Mouse (Mus musculus) spleen, postnatal 36 days (tissue): ENCODE results near the gene Atp6v1g2.
"Not testable (repeated sequence)": the region's sequence is repeated elsewhere in the genome, so short reads cannot be mapped to it uniquely, and the experiment has no call there.

Experiments used
- DNase-seq, 2 experiments: peaks; one replicate each; pipeline ENCODE4 v3.0.0; 2022; ENCODE audit warnings: low spot score in 2 of 2, mixed read lengths in 1 of 2

Gene Atp6v1g2

DNA sequence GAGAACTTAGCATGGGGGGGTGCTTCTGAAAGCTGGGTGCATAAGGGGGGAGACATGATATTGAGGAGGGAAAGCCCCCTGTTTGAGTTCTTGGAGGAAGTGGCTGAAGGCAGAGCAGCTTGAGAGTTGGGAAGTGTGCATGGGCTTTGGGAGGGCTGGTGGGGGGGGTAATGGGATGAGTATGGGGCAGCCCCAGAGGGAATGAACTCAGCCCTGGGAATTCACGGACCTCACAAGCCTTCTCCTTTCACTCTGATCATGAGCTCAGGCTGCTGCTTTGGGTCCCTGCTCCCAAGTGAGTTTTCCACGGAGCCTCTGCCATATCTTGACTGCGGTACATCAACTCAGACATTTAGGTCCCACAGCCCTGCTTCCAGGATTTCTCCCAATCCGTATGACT lies 31.0 kb upstream of the Atp6v1g2 start:
- no peak for DNase-seq

DNA sequence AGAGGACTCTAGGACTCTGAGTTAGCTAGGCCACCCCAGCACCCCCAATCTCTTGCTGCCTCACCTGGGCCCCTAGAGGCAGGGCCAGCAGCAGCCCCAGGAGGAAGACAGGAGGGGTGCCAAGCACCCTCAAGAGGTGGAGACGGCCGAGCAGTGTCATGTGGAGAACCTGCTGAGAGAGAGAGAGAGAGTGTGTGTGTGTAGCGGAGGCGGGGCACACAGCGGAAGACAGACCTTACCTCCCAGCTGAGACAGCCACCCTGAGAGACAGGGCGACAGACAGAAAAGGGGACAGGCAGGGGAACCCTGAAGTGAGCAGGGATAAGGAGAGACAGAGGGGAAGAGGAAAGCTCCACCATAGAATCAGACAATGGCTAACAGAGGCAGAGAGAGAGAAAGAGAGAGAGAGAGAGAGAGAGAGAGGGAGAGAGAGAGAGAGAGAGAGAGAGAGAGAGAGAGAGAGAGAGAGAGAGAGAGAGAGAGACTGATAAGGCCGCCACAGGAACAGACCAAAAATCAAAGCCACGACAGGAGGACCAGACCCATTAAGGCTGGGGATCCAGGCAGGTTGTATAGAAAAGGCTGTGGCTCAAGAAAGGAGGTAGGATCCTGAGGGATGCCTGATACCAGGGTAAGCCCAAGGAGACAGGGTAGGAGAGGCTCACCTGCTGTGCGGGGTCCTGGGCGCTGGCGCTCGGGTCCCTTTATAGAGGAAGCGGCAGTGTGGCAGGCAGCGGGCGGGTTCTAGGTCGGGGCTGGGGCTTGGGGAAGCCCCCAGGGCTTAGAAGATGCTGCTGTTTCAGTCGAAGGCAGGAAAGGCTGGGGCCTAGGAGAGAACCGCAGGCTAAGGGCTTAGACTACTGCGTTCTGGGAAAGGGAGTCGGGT lies 28.7 kb upstream of the Atp6v1g2 start, which contains the start of gene Lta:
TSS of gene Lta (minus strand) at position 858 of the 886 bp plus-strand sequence.
- DNase-seq = peak; percentile 85 to 87

DNA sequence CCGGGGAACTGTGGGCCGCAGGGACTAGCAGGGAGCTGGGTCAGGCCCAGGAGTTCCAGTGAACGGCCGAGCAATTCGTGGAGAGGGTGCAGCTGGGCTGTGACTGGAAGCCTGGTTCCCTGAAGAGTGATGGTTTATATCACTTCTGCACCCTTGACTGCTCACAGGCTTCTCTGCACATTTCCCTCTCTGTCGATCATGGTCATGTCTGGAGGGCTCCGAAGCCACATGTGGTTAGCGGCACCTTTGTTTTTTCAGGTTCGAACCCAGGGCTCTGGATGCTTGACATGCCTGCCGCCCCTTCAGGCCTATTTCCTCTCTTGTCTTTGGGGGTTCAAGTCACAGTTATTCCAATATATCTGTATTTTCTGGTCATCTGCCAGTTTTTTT lies 28.1 kb upstream of the Atp6v1g2 start:
- DNase-seq = peak; percentile 58 to 67

DNA sequence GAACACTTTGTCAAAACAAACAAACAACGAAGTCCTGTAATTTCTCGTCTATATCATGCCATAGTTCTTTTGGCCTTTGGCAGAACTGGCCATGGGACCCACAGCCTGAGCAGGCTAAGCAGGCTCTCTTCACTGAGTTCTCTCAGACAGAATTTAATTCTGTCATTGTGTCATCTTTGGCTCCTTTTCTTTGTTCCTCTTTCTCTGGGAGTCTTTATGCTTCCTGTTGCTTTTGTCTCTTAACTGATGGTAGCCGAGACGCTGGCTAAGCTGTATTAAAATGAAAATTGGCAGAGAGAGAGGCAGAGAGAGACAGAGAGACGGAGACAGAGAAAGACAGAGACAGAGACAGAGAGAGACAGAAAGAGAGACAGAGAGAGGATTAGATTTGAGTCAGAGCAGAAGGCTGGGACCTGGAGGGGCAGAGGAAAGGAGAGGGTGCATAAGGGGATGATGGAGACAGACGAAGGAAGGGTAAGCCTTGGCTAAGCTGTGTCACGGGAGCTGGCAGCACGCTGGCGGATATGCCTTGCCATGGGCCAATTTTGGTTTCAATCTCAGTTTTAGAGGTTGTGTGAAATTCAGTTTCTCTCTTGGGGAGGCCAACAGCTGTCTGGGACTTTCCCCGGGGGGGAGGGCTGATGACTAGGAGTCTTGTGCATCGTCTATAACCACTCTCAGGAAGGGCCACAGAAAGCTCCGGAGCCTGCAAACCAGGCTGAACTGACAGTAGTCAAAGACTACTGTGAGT lies 23.5 kb upstream of the Atp6v1g2 start:
- peak; percentile 86 to 89 for DNase-seq

DNA sequence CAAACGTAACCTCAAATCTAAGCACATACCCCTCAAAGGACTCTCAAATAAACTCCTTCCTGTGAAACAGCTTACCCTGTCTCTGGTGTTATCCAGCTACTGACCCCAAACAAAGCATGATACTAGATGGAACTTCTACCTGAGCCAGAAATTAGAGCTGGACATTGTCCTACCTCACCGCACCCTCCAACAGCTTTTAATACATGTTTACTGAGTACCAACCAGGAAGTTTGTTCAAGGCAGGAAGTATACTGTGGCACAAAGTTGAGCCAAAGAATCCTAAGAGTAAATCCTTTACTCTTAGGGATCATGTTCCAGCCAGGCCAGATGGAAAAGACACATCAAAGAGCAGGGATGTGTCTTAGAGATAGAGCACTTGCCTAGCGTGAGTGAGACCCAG lies 22.9 kb upstream of the Atp6v1g2 start:
- DNase-seq = no peak

DNA sequence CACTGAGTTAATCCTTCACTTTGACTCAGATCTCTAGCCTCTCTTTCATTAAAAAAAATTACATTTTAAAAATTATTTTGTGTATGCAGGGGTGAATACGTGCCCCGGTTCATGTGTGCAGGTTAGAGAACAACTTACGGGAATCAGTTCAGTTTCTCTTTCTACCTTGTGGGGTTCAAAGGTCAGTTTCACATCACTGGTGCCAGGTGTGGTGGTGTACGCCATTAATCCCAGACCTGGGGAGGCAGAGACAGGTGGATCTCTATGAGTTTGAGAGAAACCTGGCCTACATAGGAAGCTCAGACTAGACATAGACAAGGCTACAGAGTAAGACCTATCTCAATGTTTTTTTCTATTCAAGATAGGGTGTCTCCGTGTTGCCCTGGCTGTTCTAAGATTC lies 20.4 kb upstream of the Atp6v1g2 start:
- DNase-seq = no peak

DNA sequence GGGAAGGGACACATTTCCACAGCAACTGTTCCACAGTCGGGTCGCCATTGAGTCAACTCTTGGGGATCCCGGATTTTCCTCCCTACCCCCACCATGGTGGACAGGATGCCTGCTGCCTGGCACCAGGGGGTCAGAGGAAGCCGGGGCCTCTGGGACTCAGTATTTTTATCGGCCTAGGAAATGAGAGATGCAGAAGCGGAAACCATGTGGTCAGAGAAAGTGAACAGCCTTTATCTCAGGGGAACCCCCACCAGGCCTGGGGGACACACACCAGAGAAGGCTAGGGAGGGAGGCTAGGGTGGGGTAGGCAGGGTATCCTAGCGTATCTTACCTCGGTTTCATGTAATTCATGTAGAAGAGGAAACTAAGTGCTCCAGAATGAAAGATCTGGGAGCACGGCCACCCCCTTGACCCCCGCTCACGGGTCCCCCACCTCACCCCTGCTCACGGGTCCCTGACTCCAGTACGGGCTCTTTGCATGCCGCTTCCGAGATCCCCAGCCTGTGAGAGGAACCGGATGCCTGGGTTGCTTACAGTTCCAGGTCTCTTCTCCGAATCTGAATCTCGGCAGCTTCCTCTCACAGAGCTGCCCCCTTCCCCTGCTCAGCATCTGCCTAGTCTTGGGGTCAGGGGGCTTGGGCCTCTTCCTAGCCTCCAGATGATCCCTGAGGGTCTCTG lies 14.8 kb upstream of the Atp6v1g2 start:
- DNase-seq = peak; percentile 90

DNA sequence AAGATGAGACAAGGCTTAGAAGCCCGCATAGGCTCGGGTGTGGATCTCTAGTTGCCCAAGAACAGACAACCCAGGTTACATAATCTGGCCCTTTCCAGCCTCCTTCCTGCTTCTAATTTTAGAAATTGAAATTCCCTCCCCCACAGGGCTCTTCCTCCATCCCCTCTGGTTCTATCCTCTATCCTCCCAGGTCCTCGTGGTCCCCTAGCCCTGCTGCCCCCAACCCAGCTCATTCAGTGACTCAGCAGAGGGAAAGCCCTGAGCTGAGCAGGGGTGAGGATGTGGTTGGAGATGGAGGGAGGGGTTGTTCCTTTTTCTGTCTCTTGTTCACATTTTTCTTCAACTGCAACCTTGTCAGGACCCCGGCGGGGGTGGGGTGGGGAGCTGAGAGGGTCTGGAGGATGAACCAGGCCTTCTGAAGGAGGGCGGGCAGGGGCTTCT lies 13.8 kb upstream of the Atp6v1g2 start:
- peak; percentile 66 to 70 for DNase-seq

DNA sequence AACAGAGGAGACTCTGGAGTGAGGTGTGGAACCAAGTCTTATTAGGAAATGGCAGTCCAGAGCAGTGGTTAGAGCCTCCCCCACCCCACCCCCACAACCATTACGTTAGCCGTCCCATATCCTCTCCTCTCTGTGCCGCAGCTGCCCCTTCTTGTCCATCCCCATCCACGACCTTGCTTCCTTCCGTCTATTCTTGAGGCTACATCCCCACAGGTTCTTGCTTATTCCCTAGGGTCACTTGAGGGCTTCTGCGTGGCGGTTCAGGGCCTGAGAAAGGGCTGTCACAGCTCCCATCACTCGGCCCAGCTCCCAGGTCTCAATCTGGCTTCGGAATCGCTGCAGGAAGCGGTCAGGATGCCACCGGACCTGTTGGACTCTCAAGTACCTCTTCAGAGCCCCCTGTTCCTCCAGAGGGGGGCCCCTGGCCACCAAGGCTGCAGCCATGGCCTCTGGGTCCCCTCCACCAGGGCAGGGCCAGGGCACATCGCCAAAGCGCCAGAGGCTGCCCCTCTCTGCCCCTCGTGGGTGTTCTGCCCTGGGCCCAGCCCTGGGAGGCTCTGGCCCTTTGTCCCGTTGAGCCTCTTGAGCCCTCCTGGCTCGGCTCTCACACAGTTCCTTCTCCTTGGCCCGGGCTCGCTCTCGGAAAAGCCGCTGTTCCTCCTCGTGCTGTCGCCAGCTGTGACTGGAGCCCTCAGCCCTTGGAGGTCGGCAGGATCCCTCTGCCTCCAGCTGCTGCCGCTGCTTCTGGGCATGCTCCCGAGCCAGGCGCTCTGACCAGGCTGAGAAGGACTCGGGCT lies 13.1 kb upstream of the Atp6v1g2 start, which contains the start of gene Gm16181:
TSS of gene Gm16181 (plus strand) at position 679 of the 797 bp plus-strand sequence.
- DNase-seq = no peak

DNA sequence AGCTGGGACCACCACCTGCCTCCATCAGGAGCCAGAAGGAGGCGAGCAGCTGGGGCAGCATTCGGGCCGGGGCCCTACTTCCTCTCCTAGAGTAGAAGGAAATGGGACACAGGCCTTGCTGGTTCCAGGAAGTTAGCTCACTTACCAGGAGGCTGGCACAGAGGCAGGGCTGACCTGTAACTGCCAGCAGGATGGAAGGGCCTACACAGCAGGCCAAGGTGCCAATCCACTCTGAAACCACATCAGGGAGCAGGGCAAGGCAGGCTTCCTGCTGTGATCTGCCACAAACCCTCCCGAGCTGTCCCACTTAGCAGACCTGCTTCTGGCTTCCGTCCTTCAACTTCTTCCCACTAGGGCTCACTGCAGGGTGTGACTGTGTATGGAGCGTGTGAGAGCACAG lies 11.2 kb upstream of the Atp6v1g2 start:
- no peak for DNase-seq

DNA sequence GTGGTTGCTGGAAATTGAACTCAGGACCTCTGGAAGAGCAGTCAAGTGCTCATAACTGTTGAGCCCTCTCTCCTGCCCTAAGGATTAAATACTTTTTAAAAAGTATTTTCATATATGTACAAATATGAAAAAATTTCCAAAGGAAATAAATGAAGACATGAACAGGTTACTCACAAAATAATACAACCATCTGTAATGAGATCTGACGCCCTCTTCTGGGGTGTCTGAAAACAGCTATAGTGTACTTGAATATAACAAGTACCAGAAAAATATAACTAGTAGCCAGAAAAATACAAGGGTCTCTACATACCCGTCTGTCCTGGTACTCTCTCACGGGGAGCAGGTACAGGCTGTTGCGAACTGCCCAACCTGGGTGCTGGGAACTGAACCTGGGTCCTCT lies 8.8 kb upstream of the Atp6v1g2 start:
- DNase-seq = no peak

DNA sequence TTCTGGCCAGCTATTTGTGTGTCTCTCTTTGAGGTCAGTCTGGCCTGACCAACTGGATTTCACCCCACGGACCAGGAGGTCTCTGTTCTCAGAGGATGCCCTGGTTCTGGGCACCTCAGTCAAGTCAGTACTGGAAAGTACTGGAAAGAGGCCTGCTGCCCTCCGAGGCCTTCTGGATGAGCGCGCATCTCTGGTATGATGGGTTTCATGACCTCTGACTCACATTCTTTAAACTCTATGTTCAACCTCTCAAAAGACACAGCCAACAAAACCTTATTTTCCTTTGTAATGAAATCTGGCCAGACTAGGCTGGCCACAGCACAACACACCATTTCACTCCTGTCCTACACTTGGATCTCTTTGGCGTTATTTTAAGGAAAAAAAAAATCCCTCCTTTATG lies 8.0 kb upstream of the Atp6v1g2 start:
- no peak for DNase-seq

DNA sequence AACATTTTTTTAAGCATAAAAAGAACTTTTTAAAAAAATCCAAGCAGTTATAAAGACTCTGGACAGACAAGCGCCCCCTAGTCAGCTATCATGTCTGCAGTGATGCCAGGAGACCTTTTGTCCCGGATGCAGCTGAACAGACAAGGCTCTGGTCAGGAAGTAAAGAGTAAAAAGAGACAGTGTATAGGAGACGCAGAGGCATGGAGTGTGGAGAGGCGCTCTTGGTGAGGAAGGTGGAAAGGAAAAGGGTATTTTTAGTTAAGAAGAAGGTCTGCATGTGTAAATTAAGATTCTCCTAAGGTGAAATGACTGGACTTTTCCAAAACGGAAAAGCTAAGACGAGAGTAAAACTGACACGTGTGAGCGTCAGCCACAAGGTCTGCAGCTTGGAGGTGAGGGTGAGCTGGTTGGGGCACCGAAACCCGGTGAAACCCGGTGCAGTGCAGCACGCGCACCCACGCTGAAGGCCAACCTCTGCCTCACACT lies 6.9 kb upstream of the Atp6v1g2 start:
- DNase-seq = peak in 1 of 2 experiments; percentile 52

DNA sequence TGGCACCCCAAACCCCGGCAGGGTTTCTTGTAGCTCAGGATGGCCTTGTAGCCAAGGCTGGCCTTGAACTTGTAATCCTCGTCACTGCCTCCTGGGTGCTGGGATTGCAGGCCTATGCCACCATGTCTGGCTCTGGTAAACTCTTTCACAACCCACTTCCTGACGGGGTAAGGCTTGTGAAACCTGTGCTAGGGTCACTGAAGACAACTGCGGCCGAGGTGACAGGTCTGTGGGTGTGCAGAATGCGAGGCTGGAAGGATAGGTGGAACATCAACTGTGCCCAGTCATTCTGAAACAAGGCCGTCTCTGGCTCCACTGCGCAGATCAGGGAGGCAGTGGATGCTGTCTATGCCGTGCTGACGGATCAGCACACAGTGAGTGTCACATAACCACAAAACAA lies 2.4 kb upstream of the Atp6v1g2 start:
- no peak for DNase-seq

DNA sequence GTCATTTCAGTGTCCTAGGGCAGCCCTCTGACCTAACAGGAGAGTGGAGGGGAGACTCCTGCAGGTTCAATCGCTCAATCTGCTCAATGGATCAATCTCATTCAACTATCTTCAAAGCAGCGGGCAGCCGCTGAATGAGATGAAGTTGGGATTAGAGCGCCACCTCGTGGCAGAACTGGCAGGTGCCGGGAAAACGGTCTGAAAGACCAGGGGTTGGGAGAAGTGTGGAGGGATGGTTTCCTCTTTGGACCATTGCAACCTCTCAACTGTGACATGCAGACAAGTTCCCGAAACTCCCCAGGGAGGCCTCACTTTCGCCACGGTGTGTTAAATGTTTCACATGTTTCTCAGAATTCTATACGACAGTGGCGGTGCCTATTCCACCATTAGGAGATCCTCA lies 1.4 kb upstream of the Atp6v1g2 start:
- DNase-seq = peak; percentile 79 to 88

DNA sequence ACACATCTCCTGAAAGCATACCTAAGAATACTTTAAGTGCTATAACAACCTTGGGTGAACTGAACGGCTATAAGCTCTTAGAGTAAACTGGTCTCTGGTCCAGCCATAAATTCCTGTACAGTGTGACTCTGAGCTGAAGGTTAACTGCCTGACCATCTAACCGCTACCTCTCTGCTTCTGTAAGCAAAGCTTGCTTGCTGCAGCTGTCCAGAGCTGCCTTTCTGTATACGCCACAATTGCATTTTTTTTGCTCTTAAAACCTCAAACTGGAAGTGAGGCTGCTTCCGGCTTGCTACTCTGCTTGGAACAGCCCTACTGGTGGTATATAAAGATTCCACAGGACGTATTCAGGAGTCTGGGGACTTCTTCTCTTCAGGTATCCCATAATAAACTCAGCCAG lies 801 bp upstream of the Atp6v1g2 start:
- DNase-seq = peak in 1 of 2 experiments; percentile 57

DNA sequence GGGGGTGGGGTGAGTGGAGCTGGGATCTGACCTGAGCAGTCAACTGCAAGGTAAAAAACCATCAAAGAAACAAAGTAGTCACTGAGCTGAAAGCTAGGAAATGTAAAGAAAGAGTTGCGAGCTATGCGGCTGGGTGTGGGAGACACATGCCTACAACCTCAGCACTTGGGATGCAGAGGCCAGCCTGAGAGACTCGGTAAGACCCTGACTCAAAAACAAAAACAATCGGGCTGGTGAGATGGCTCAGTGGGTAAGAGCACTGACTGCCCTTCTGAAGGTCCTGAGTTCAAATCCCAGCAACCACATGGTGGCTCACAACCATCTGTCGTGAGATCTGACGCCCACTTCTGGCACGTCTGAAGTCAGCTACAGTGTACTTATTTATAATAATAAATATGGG lies 630 bp downstream of the Atp6v1g2 start:
- not testable (repeated sequence) for DNase-seq

DNA sequence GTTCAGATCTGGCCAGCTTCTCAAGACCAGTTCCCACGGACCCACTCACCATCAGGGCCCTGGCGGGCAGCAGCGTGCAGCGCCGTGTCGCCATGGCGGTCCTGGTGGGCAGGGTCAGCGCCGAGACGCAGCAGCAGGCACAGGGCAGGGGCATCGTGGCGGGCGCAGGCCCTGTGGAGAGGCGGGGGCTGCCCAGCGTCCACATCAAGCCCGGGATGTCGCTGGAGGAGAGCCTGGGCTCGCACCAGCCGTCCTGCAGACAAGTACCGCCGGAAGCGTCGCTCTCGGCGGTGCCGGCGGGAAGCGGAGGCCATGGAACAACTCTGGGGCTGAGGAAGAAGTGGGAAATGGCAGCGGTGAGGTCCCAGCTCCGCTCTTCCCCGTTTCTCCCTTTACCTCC lies 1.4 kb downstream of the Atp6v1g2 start:
- DNase-seq = peak in 1 of 2 experiments; percentile 35

DNA sequence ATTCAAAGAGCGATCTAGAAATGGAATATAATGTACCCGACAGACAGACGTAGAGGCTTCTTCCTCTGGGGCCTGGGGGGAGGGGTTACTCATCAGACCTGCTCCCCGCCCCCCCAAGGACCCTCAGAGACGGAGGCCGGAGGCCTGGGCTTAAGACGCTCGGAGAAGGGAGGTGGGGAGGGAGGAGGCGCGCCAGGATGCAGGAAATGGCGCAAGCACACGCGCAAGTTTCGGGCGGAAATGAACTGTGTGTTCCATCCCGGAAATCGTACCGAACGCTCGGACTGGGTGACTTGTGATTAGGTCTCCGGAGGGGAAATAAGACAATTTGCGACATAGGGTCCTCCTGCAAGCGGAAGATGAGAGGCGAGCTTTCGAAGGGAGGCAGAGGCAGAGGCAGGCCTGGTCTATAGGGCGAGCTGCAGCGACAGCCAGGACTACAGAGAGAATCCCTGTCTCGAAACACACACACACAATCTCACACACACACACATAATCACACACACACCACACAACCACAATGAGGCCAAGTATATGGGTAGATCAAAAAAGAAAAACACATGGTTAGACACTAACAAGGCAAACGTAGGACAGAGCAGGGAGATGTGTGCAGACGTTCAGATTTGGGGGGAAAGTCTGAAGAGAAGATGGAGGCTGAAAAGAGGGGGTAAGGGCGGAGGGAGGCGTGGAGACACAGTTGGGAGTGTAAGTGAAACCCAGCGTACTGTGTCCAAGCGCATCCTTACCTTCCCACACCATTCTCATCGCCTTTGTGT lies 2.3 kb downstream of the Atp6v1g2 start, which contains the start of gene Nfkbil1:
TSS of gene Nfkbil1 (minus strand) at position 179 of the 776 bp plus-strand sequence.
- peak; percentile 92 to 96 for DNase-seq

DNA sequence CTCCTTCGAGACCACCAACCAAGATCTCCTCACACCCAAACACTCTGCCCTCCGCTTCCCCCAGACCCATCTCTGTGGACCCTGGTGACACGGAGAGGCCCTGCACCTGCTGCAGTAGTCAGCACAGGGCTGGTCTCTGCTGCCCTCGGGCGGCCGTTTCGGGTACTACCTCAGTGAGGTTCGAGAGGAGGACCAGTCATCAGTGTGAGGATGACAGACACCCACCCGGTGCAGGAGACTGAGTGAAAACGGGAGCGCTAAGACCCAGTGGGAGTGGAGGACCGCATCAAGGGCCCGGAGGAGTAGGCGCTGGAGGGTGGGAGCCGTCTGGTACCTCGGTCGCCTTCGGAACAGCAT lies 2.9 kb downstream of the Atp6v1g2 start:
- DNase-seq = peak; percentile 93 to 94
